Mouse (Mus musculus): ENCODE measurements around the gene Fam53b. TPM values are rescaled to one million over a fixed set of nuclear protein-coding genes. Genes with fewer than 3 reads are reported as not detected.
A peak's percentile ranks its signal among the peaks of the same experiment; 100 is the strongest.

The Fam53b gene
- total and polyA plus RNA-seq, 3 experiments = 15.6 to 30.9 (median 22.1) TPM

- Histone ChIP-seq H3K4me1 (ENCODE audit: control insufficient read depth in 1 of 2, insufficient read depth in 2 of 2) (peaks cover 2 to 44% of the 10 kb centered on the region in 2 experiments; a peak in 2 of 4 replicates), H3K9me3 (replicated peaks; ENCODE audit: low read length) (no peaks in the 10 kb centered on the region), H3K4me2 (ENCODE audit: insufficient read depth, low read depth, poor library complexity, severe bottlenecking) (no peak overlapping the region), H3K4me3 (replicated peaks in 1 of 3; ENCODE audit: low read depth in 2 of 3, low read length in 2 of 3, poor library complexity in 1 of 3) (no peak overlapping the region), H3K36me3 (replicated peaks in 1 of 2; ENCODE audit: control insufficient read depth in 1 of 2, insufficient read depth in 1 of 2, low read length in 1 of 2) (peaks cover 30 to 54% of the 10 kb centered on the region in 2 experiments), H3K27ac (ENCODE audit: insufficient read depth, low read depth) (no peak overlapping the region), H3K9ac (ENCODE audit: insufficient read depth, low read depth) (no peak overlapping the region), H3K27me3 (replicated peaks) (no peaks in the 10 kb centered on the region), H3K79me2 (replicated peaks; ENCODE audit: control insufficient read depth, extremely low read depth, insufficient read depth, poor library complexity, severe bottlenecking) (no peaks in the 10 kb centered on the region; the same call in 1 of the 2 replicates)
- dilution Hi-C loops (cut with MboI; ENCODE audit: extremely low pct_ligation_motif_present, extremely low pct_unique_long_range_greater_than_20kb, low sequenced_read_pairs) (no loop called here), in situ Hi-C loops (cut with MboI; ENCODE audit: low pct_ligation_motif_present, low pct_unique_long_range_greater_than_20kb, low sequenced_read_pairs) (no loop called here)
- TF ChIP-seq MYC (IDR thresholded peaks at IDR 0.05; ENCODE audit: low read depth, low read length) (no peak), ETS1 (conservative IDR thresholded peaks at IDR 0.05; ENCODE audit: low read depth, low read length) (no peak), POLR2A (IDR thresholded peaks at IDR 0.05; ENCODE audit: low read depth, low read length) (no peak), E2F4 (IDR thresholded peaks at IDR 0.05; ENCODE audit: insufficient replicate concordance, low read depth, low read length) (no peak), ZKSCAN1 (IDR thresholded peaks at IDR 0.05; ENCODE audit: borderline replicate concordance, low read depth, low read length) (no peak), MAZ (IDR thresholded peaks at IDR 0.05; ENCODE audit: low read depth, low read length) (no peak), JUND (conservative IDR thresholded peaks at IDR 0.05; ENCODE audit: low read depth, low read length) (no peak), SIN3A (IDR thresholded peaks at IDR 0.05; ENCODE audit: low read length) (no peak)
- DNase-seq (ENCODE audit: extremely low read depth) = no peak
These were observed 17.3 kb upstream of the Fam53b start for GRCm38 (mm10) chr7:132830955-132831354.

DNA sequence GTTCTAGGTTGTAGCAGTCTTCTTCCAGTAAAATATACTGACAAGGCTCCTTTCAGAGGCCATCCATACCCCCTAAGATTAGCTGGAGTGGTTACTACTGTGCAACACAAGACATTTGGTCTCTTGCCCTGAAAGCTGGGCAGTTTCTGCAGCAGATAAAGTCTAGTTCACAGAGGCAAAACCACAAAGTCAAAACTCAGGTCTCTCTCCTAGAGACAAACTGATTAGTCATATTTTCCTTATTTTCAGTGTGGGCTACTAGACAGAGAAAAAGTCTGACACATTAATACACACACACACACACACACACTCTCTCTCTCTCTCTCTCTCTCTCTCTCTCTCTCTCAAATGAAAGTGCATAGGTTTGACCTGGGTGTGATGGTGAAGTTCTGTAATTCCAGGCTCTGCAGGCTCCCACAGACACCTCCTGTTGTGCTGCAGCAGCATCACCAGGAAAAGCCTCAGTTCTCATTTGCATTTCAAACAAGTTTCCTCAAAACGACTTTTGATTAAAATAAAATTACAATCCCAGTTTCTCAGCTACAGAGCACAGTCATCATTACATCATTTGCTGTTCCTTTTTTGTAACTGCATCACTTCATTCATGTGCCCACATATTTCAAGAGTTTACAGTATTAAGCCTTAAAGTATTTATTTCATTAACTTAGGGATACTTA is 10.8 kb upstream of the Fam53b start:
- Histone ChIP-seq H3K27ac (ENCODE audit: insufficient read depth, low read depth) (no peak overlapping the region), H3K36me3 (replicated peaks in 1 of 2; ENCODE audit: control insufficient read depth in 1 of 2, insufficient read depth in 1 of 2, low read length in 1 of 2) (peaks cover 14 to 41% of the 10 kb centered on the region in 2 experiments), H3K4me3 (replicated peaks in 1 of 3; ENCODE audit: low read depth in 2 of 3, low read length in 2 of 3, poor library complexity in 1 of 3) (no peak overlapping the region), H3K9me3 (replicated peaks; ENCODE audit: low read length) (no peaks in the 10 kb centered on the region), H3K79me2 (replicated peaks; ENCODE audit: control insufficient read depth, extremely low read depth, insufficient read depth, poor library complexity, severe bottlenecking) (no peaks in the 10 kb centered on the region), H3K4me2 (ENCODE audit: insufficient read depth, low read depth, poor library complexity, severe bottlenecking) (peak overlapping the region; percentile 29; the same call in 1 of the 2 replicates), H3K27me3 (replicated peaks) (no peaks in the 10 kb centered on the region), H3K4me1 (ENCODE audit: control insufficient read depth in 1 of 2, insufficient read depth in 2 of 2) (peaks cover 8 to 41% of the 10 kb centered on the region in 2 experiments; a peak in 3 of 4 replicates), H3K9ac (ENCODE audit: insufficient read depth, low read depth) (no peak overlapping the region)
- in situ Hi-C loops (cut with MboI; ENCODE audit: low pct_ligation_motif_present, low pct_unique_long_range_greater_than_20kb, low sequenced_read_pairs) (no loop called here), dilution Hi-C loops (cut with MboI; ENCODE audit: extremely low pct_ligation_motif_present, extremely low pct_unique_long_range_greater_than_20kb, low sequenced_read_pairs) (no loop called here)
- peak; percentile 55 for DNase-seq (ENCODE audit: extremely low read depth)
- no peak for TF ChIP-seq MAX (IDR thresholded peaks at IDR 0.05; ENCODE audit: low read length)
- no peak for TF ChIP-seq UBTF (IDR thresholded peaks at IDR 0.05; ENCODE audit: low read depth, low read length)
- TF ChIP-seq POLR2AphosphoS2 (IDR thresholded peaks at IDR 0.05; ENCODE audit: low read depth, low read length) = no peak
- peak; percentile 79 for TF ChIP-seq JUN (IDR thresholded peaks at IDR 0.05; ENCODE audit: insufficient read depth, low read depth, low read length)
- TF ChIP-seq TBP (conservative IDR thresholded peaks at IDR 0.05; ENCODE audit: low read depth, low read length) = no peak
- TF ChIP-seq MEF2A (IDR thresholded peaks at IDR 0.05; ENCODE audit: borderline replicate concordance, low read depth, low read length) = no peak
- TF ChIP-seq ZC3H11A (IDR thresholded peaks at IDR 0.05; ENCODE audit: low read depth, low read length) = no peak
- TF ChIP-seq TCF12 (IDR thresholded peaks at IDR 0.05; ENCODE audit: low read depth, low read length) = no peak
- no peak for TF ChIP-seq HCFC1 (IDR thresholded peaks at IDR 0.05; ENCODE audit: low read depth, low read length)
- no peak for TF ChIP-seq CHD2 (IDR thresholded peaks at IDR 0.05; ENCODE audit: low read length)
- no peak for TF ChIP-seq SMC3 (IDR thresholded peaks at IDR 0.05; ENCODE audit: low read depth, low read length)
- TF ChIP-seq JUND (conservative IDR thresholded peaks at IDR 0.05; ENCODE audit: low read depth, low read length) = peak; percentile 93
- TF ChIP-seq MXI1 (IDR thresholded peaks at IDR 0.05; ENCODE audit: low read depth, low read length) = no peak
- no peak for TF ChIP-seq E2F4 (IDR thresholded peaks at IDR 0.05; ENCODE audit: insufficient replicate concordance, low read depth, low read length)
- TF ChIP-seq IRF4 (IDR thresholded peaks at IDR 0.05; ENCODE audit: low read depth, low read length) = peak; percentile 67
- TF ChIP-seq GABPA (IDR thresholded peaks at IDR 0.05; ENCODE audit: insufficient replicate concordance, low read depth, low read length) = no peak
- no peak for TF ChIP-seq NELFE (IDR thresholded peaks at IDR 0.05; ENCODE audit: low read depth, low read length)
- TF ChIP-seq CHD1 (IDR thresholded peaks at IDR 0.05; ENCODE audit: low read depth, low read length) = no peak
- TF ChIP-seq NRF1 (IDR thresholded peaks at IDR 0.05; ENCODE audit: low read depth, low read length) = no peak
- TF ChIP-seq USF1 (IDR thresholded peaks at IDR 0.05; ENCODE audit: low read depth, low read length) = no peak
- no peak for TF ChIP-seq PAX5 (IDR thresholded peaks at IDR 0.05; ENCODE audit: low read length)
- TF ChIP-seq EP300 (IDR thresholded peaks at IDR 0.05; ENCODE audit: low read length) = peak; percentile 78
- no peak for TF ChIP-seq BHLHE40 (IDR thresholded peaks at IDR 0.05; ENCODE audit: low read depth, low read length)
- no peak for TF ChIP-seq ZMIZ1 (IDR thresholded peaks at IDR 0.05; ENCODE audit: low read depth, low read length)
- no peak for TF ChIP-seq USF2 (conservative IDR thresholded peaks at IDR 0.05; ENCODE audit: low read depth, low read length)
- TF ChIP-seq POLR2A (IDR thresholded peaks at IDR 0.05; ENCODE audit: low read depth, low read length) = no peak
- TF ChIP-seq KAT2A (IDR thresholded peaks at IDR 0.05; ENCODE audit: insufficient replicate concordance, low read length) = no peak
- TF ChIP-seq ZKSCAN1 (IDR thresholded peaks at IDR 0.05; ENCODE audit: borderline replicate concordance, low read depth, low read length) = no peak

Measured in CH12.LX (cell line).